Mouse (Mus musculus): ENCODE results near the gene P4hb. TPM values are rescaled to one million over a fixed set of nuclear protein-coding genes. Genes with fewer than 3 reads are reported as not detected.

Gene P4hb
- polyA plus RNA-seq, 1 experiment from 2014 or later = 519 TPM

DNA sequence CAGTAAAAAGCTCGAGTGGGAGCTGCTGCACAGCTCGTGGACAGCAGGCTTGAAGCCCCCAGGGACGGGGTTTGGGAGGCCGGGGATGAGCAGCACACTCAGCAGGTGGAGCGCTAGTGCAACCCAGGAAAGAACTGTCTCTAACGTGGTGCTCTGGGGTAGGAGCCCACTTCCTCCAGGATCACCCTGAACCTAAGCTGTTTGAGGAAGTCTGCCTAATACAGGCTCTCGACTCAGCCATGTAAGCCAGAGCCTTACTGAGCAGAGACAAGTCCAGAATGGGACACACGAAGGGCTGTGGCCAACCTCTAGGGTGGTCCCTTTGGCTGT is 34.1 kb downstream of the P4hb start:
- H3K27ac ChIP-seq = peak overlapping the region; percentile 67
- H3K9me3 ChIP-seq = no peaks in the 10 kb centered on the region
- H3K27me3 ChIP-seq (ENCODE audit: insufficient read depth, poor library complexity, severe bottlenecking) = peaks cover 20% of the 10 kb centered on the region; the same call in 1 of the 2 replicates
- 56% methylated on average over 8 of the region's 8 CpGs for WGBS
- peak overlapping the region; percentile 26; the same call in 1 of the 2 replicates for H3K4me3 ChIP-seq
- peaks cover 26% of the 10 kb centered on the region for H3K4me1 ChIP-seq (replicated peaks)
- H3K36me3 ChIP-seq = peaks cover 26% of the 10 kb centered on the region
- no peak for DNase-seq (ENCODE audit: low spot score)

DNA sequence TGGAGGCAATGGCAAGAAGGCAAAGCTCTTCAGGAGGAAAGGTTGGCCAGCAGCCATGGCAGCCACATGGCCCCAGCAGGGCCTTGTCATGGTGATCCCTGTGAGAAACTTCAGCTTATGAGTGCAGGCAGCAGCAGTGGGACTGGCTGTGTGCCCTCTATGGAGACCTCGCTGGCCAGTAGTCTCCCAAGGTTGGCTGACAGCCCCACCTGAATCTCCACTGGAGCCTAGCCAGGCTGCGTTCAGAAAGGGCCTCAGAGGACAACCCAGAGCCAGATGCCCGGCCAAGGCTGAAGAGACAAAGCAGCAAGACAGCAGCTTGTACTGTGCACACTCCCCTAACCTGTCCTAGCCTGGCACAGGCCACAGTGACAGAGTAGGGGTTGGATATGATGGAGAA is 34.6 kb downstream of the P4hb start:
- H3K27ac ChIP-seq = peak overlapping the region; percentile 67
- no peak for DNase-seq (ENCODE audit: low spot score)
- 82% methylated on average over 3 of the region's 3 CpGs for WGBS
- no peaks in the 10 kb centered on the region for H3K9me3 ChIP-seq
- peaks cover 21% of the 10 kb centered on the region for H3K36me3 ChIP-seq
- H3K27me3 ChIP-seq (ENCODE audit: insufficient read depth, poor library complexity, severe bottlenecking) = peaks cover 25% of the 10 kb centered on the region
- 0 out of 2 replicates have a peak overlapping the region, but pooled peaks have one; percentile 2 for H3K4me3 ChIP-seq
- peaks cover 26% of the 10 kb centered on the region for H3K4me1 ChIP-seq (replicated peaks)

DNA sequence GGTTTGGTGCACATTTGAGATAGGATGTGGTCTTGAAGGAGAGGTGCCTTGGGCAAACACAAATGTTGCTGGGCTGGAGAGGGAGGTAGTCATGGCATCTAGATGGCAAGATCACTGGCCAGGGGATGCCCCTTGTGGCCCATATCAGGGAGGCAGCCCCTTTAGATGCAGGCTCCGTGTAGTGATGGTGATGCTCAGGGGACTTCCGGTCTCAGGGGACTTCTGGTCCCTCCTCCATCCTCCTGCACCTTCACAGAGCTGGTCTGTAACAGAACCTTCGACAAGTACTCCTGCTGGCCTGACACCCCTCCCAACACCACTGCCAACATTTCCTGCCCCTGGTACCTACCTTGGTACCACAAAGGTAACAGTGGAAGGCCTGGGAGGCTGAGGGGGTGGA is 37.2 kb downstream of the P4hb start:
- Histone ChIP-seq H3K27me3 (ENCODE audit: insufficient read depth, poor library complexity, severe bottlenecking) (peaks cover 52% of the 10 kb centered on the region), H3K4me1 (replicated peaks) (peaks cover 29% of the 10 kb centered on the region), H3K36me3 (no peaks in the 10 kb centered on the region), H3K9me3 (no peaks in the 10 kb centered on the region), H3K27ac (no peak overlapping the region), H3K4me3 (no peak overlapping the region)
- WGBS = 74% methylated on average over 3 of the region's 3 CpGs
- no peak for DNase-seq (ENCODE audit: low spot score)

DNA sequence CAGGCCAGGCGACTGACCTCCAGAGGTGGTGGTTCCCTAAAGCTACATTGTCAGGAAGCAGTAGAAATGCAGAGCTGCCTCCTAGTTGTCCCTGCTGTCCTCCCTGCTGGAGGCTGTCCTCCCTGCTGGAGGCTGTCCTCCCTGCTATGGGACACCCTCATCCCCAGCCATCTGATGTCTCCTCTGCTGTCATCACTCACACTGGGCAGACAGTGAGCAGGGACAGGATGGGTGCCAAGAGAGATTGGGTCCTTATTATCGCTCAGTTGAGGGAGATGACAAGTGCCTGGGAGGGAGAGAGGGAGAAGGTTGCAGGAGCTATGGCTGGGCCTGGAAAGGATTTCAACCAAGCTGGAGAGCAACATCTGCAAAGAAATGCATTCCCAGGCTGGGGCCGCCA is 37.9 kb downstream of the P4hb start:
- Histone ChIP-seq H3K27me3 (ENCODE audit: insufficient read depth, poor library complexity, severe bottlenecking) (peaks cover 58% of the 10 kb centered on the region), H3K4me1 (replicated peaks) (peaks cover 34% of the 10 kb centered on the region), H3K9me3 (no peaks in the 10 kb centered on the region), H3K4me3 (no peak overlapping the region), H3K27ac (no peak overlapping the region), H3K36me3 (no peaks in the 10 kb centered on the region)
- WGBS = 85% methylated on average over 3 of the region's 3 CpGs
- DNase-seq (ENCODE audit: low spot score) = no peak

DNA sequence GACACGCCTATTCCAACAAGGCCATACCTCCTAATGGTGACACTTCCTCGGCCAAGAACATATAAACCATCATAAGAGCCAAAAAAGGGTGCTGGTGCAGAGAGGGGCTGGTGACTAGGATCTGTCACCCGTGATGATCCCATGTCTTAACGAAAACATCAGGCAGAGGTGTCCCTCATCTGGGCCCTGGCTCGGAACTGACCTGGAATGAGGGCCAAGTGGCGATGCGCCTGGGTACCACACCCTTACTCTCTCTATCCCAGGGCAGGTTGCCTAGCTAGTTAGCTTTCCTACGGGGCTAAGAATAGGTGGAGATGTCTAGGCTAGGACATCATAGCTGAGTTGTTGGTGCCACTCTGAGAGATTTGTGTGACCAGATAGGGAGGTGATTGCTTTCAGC is 39.0 kb downstream of the P4hb start:
- Histone ChIP-seq H3K4me1 (replicated peaks) (peaks cover 30% of the 10 kb centered on the region), H3K36me3 (no peaks in the 10 kb centered on the region), H3K9me3 (no peaks in the 10 kb centered on the region), H3K27me3 (ENCODE audit: insufficient read depth, poor library complexity, severe bottlenecking) (peaks cover 69% of the 10 kb centered on the region), H3K27ac (no peak overlapping the region), H3K4me3 (no peak overlapping the region)
- no peak for DNase-seq (ENCODE audit: low spot score)
- 84% methylated on average over 8 of the region's 8 CpGs for WGBS

DNA sequence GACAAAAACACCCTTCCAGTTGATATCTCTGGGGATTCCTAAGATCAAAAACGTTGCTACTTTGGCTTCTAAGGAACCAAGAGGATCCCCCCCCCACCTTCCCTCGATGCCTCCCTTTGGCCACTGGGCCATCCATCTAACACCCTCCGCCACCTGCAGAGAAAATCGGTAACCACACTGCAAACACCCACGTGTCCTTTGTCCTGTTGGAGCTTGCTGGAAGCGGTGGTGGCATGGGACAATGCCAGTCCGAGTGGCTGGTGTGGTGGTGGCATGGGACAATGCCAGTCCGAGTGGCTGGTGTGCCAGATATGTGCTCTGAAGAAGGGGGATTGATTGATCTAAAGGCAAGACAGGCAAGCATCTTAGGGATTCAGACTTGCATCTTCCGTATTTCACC is 41.4 kb downstream of the P4hb start:
- peaks cover 28% of the 10 kb centered on the region for H3K4me1 ChIP-seq (replicated peaks)
- peaks cover 82% of the 10 kb centered on the region for H3K27me3 ChIP-seq (ENCODE audit: insufficient read depth, poor library complexity, severe bottlenecking)
- no peak for DNase-seq (ENCODE audit: low spot score)
- H3K9me3 ChIP-seq = no peaks in the 10 kb centered on the region
- 31% methylated on average over 9 of the region's 9 CpGs for WGBS
- no peaks in the 10 kb centered on the region for H3K36me3 ChIP-seq
- no peak overlapping the region for H3K27ac ChIP-seq
- no peak overlapping the region for H3K4me3 ChIP-seq

DNA sequence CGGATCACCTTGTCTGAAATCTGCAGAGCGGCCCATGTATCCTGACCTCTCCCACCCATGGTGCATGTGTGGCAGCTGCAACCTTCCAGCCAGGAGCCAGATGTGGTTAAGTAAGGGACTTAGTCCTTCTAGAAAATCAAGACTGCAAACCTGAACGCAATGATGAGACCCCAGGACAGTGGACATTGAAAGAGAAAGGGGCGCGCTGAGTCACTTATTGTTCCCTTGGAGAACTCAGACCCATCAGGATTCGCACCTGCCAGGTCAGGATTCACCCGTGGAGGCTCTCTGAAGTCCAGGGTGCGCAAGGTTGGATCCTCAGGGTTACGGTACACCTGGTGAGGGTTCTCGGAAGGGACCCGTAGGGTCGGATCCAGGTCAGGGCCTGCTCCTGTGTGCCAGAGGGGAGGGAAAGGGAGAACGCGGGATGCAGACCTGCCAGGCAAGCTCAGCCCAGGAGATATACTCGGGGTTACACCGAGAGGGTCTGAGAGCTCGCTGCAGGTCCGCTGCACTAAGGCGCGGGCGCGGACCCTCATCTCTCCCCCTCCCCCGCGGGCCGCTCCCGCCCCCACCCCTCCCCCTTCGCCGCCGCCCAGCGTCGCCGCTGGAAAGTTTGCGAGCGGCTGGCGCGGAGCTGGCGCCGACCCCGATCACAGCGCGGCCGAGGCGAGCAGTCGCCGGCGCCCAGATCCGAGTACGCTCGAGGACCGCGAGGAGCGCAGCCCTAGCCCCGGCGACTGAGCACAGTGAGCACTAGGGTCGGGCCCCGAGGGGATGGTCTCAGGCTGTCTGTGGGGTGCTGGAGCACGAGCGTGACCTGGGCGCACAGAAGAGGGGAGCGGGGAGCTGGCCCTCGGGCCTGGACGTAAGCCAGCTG is 42.7 kb downstream of the P4hb start, which contains the start of gene Gcgr:
Gene Gcgr (plus strand): TSS at position 615 of the 880 bp plus-strand sequence.
- Histone ChIP-seq H3K9me3 (no peaks in the 10 kb centered on the region), H3K36me3 (no peaks in the 10 kb centered on the region), H3K4me1 (replicated peaks) (peaks cover 28% of the 10 kb centered on the region), H3K4me3 (peak within 1 kb of the TSS; percentile 52), H3K27me3 (ENCODE audit: insufficient read depth, poor library complexity, severe bottlenecking) (peaks cover 81% of the 10 kb centered on the region), H3K27ac (peak within 1 kb of the TSS; percentile 66)
- peak; percentile 47 for DNase-seq (ENCODE audit: low spot score)
- WGBS = 8% methylated on average over 62 of the region's 62 CpGs

DNA sequence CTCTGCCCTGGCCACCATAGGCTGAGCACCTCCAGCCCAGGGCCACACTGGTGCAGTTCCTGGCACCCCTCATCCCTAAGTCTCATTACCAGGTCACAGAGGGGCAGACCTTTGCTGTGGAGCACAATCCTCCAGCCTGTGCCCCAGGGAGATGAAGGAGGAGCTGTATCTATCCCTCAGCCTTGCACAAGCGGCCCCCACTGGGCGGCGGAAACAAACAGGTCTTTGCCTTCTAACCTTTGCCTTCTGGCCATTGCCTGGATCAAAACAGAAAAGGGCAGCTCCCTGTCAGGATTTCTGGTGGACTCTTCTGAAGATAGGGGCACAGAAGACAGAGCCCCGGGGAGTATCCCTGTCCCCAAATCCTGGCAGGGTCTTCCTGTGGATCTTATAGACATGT is 44.1 kb downstream of the P4hb start:
- Histone ChIP-seq H3K27me3 (ENCODE audit: insufficient read depth, poor library complexity, severe bottlenecking) (peaks cover 67% of the 10 kb centered on the region), H3K9me3 (no peaks in the 10 kb centered on the region), H3K4me3 (no peak overlapping the region), H3K36me3 (no peaks in the 10 kb centered on the region), H3K4me1 (replicated peaks) (peaks cover 28% of the 10 kb centered on the region), H3K27ac (0 out of 2 replicates have a peak overlapping the region, but pooled peaks have one; percentile 2)
- WGBS = 45% methylated on average over 4 of the region's 4 CpGs
- no peak for DNase-seq (ENCODE audit: low spot score)

DNA sequence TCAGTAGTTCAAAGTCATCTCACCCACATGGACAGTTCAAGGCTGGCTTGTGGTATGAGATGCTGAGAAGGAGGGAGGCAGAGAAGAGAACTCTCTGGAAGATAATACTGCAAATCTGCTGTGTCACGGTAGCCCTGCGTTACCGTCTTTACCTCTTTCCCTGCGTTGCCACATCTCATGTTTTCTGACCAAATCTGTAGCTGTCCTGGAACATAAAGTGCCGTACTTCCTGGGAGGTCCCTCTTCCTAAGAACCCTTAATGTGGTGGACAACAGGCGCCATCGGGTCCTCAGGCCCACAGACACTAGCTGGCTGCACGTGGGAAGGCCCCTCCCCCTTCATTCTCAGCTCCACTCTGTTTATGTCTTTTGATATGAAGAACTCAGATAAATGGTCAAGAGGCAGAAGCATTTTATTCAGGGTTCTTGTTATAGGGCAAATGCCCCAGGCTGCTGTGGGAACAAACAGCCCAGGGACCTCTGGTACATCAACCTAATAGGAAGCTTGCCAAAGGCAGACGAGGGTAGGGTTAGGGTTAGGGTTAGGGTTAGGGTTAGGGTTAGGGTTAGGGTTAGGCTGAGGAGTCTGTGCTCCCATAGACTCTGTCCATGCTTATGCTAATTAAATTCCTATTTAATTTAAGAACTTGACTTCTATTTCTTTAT is 45.2 kb downstream of the P4hb start:
- no peak for DNase-seq (ENCODE audit: low spot score)
- no peak overlapping the region for H3K4me3 ChIP-seq
- 80% methylated on average over 9 of the region's 9 CpGs for WGBS
- H3K36me3 ChIP-seq = no peaks in the 10 kb centered on the region
- no peaks in the 10 kb centered on the region for H3K9me3 ChIP-seq
- H3K4me1 ChIP-seq (replicated peaks) = peaks cover 28% of the 10 kb centered on the region
- no peak overlapping the region for H3K27ac ChIP-seq
- H3K27me3 ChIP-seq (ENCODE audit: insufficient read depth, poor library complexity, severe bottlenecking) = peaks cover 56% of the 10 kb centered on the region

DNA sequence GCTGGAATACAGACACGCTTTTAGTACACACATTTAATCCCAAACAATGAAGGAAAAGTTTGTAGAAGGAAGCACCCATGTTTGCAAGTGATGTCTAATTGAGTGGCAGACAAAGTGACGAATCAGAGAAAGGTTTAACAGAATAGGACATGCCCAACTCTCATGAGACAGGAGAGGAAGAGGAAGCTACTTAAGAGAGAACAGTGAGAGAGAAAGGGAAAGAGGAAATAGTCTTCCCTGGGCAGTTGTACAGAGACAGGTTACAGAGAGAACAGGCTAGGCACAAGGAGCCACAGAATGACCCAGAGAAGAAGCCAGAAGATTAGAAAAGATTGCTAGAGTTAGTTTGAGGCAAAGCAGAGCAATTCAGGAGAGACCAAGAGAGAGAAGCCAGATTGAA is 47.1 kb downstream of the P4hb start:
- Histone ChIP-seq H3K4me3 (no peak overlapping the region), H3K27me3 (ENCODE audit: insufficient read depth, poor library complexity, severe bottlenecking) (peaks cover 37% of the 10 kb centered on the region), H3K27ac (no peak overlapping the region), H3K9me3 (no peaks in the 10 kb centered on the region), H3K4me1 (replicated peaks) (peaks cover 22% of the 10 kb centered on the region), H3K36me3 (no peaks in the 10 kb centered on the region)
- DNase-seq (ENCODE audit: low spot score) = no peak
- 79% methylated on average over 2 of the region's 2 CpGs for WGBS

DNA sequence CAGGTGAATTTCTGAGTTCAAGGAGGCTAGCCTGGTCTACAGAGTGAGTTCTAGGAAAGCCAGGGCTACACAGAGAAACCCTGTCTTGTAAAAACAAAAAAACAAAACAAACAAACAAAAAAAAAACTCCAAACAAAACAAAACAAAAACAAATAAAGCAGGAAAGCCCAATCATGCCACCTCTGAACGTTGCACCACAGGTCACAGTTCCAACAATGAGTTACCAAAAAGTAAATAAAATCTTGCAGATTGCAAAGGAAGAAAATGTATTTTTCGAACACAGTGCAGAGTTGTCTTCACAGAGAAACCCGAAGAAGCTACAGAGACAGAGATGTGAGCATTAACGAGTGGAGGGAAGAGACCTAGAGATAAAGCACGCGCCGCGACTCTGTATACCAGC is 50.5 kb downstream of the P4hb start:
- Histone ChIP-seq H3K27me3 (ENCODE audit: insufficient read depth, poor library complexity, severe bottlenecking) (peaks cover 3% of the 10 kb centered on the region), H3K27ac (no peak overlapping the region), H3K4me1 (replicated peaks) (peaks cover 15% of the 10 kb centered on the region), H3K4me3 (no peak overlapping the region), H3K9me3 (no peaks in the 10 kb centered on the region), H3K36me3 (no peaks in the 10 kb centered on the region)
- DNase-seq (ENCODE audit: low spot score) = no peak
- 88% methylated on average over 8 of the region's 8 CpGs for WGBS

DNA sequence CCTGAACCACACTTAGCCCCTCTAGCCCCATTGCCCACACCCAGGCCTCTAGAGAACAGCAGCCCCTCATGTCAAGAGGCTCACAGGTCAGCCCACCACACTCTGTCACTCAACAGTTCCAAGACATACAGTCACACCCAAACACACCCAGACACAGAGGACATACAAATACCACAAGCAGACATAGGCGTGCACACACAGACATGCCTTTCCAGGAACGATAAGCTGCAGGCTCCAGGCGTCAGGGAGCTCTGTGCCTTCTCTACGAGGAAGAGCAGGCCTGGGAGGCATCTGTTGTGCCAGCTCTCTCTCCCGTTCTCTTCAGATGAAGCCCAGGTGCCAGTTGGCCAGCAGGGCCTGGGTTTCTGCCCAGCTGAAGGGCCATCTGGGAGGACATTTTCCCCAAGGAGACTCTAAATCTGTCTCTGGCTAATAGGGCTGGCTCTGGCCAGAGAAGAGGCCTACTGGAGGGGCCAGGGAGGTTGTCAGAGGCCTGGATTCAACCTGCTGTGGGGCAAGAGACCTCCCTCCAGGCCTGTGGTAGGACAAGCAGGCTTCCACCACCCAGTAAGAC is 52.0 kb downstream of the P4hb start:
- Histone ChIP-seq H3K4me1 (replicated peaks) (peaks cover 15% of the 10 kb centered on the region), H3K27me3 (ENCODE audit: insufficient read depth, poor library complexity, severe bottlenecking) (0 out of 2 replicates have a peak, but pooled peaks cover 5% of the 10 kb centered on the region), H3K27ac (no peak overlapping the region), H3K4me3 (no peak overlapping the region), H3K9me3 (no peaks in the 10 kb centered on the region), H3K36me3 (no peaks in the 10 kb centered on the region)
- 83% methylated on average over 5 of the region's 5 CpGs for WGBS
- no peak for DNase-seq (ENCODE audit: low spot score)

DNA sequence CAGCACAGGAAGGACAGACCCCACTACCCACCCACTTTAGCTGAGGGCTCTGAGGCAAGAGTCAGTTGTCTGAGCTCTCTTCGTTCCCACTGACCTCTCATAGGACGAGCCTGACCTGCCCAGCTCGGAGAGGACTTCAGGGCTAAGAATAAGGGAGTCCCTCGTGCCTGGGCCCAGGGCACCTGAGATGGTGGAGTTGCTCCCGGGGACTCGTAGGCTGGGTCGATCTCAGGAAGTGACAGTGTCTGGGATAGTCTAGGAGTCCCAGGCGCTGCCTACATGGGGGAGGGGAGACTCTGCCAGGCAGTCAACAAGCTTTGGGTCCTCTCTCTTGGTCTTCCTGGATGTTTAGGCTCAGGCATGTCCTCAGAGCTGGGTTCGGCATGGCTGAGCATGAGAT is 52.6 kb downstream of the P4hb start:
- Histone ChIP-seq H3K4me1 (replicated peaks) (peaks cover 19% of the 10 kb centered on the region), H3K27ac (no peak overlapping the region), H3K9me3 (no peaks in the 10 kb centered on the region), H3K4me3 (no peak overlapping the region), H3K27me3 (ENCODE audit: insufficient read depth, poor library complexity, severe bottlenecking) (peaks cover 5% of the 10 kb centered on the region; the same call in 1 of the 2 replicates), H3K36me3 (no peaks in the 10 kb centered on the region)
- 80% methylated on average over 9 of the region's 9 CpGs for whole genome bisulfite sequencing
- no peak for DNase-seq (ENCODE audit: low spot score)
